ENCODE assay signal across 10 mouse cellular contexts in genomic region chr4:152622022-152622777, GRCm38 (mm10).
DNase-seq lines count a peak whose midpoint lies in the region; ATAC-seq and TF ChIP-seq lines count a peak whose summit lies in the region.
"Had no signal": no experiment of that assay in that cellular context is flagged by ENCODE, and none has a peak within 500 bp of the region (broad histone marks: within the 10 kb centered on the region; RNA-seq: fewer than 3 reads in every experiment).

No protein-coding gene starts in this region.

- peak overlapping the region; percentile 39 for H3K4me2 ChIP-seq in hindbrain, embryonic 16.5 days (ENCODE audit: low read length)
- 0 out of 2 replicates have a peak overlapping the region, but pooled peaks have one; percentile 20 for H3K4me2 ChIP-seq in neural tube, embryonic 13.5 days
- H3K4me2 ChIP-seq in lung, postnatal 0 days (replicated peaks; ENCODE audit: low read depth, low read length), result no peak overlapping the region

- H3K27ac ChIP-seq in forebrain, embryonic 10.5 days, result peak overlapping the region; percentile 58; the same call in 1 of the 2 replicates
- peak overlapping the region; percentile 52 for H3K27ac ChIP-seq in hindbrain, embryonic 16.5 days (ENCODE audit: low read depth, low read length)
- H3K27ac ChIP-seq in neural tube, embryonic 13.5 days (replicated peaks), result peak overlapping the region; percentile 76
- H3K27ac ChIP-seq in lung, postnatal 0 days (ENCODE audit: low read length), result no peak overlapping the region

- H3K4me1 ChIP-seq in forebrain, embryonic 10.5 days, result peaks cover 42% of the 10 kb centered on the region
- H3K4me1 ChIP-seq in hindbrain, embryonic 16.5 days (ENCODE audit: control insufficient read depth, insufficient read depth, low read depth, low read length), result peaks cover 24% of the 10 kb centered on the region
- H3K4me1 ChIP-seq in neural tube, embryonic 13.5 days (replicated peaks), result peaks cover 51% of the 10 kb centered on the region
- H3K4me1 ChIP-seq in lung, postnatal 0 days (ENCODE audit: insufficient read depth, low read depth, low read length), result no peaks in the 10 kb centered on the region

- TF ChIP-seq EP300 in lung, postnatal 0 days (IDR thresholded peaks at IDR 0.05), result no peak

- H3K9me3 ChIP-seq in forebrain, embryonic 10.5 days, result no peaks in the 10 kb centered on the region
- no peaks in the 10 kb centered on the region for H3K9me3 ChIP-seq in hindbrain, embryonic 16.5 days (ENCODE audit: control insufficient read depth, low read length)
- H3K9me3 ChIP-seq in neural tube, embryonic 13.5 days, result no peaks in the 10 kb centered on the region
- H3K9me3 ChIP-seq in lung, postnatal 0 days (ENCODE audit: low read length), result no peaks in the 10 kb centered on the region

- no peaks in the 10 kb centered on the region for H3K36me3 ChIP-seq in forebrain, embryonic 10.5 days (replicated peaks)
- H3K36me3 ChIP-seq in hindbrain, embryonic 16.5 days (ENCODE audit: control insufficient read depth, insufficient read depth, low read length), result no peaks in the 10 kb centered on the region
- no peaks in the 10 kb centered on the region for H3K36me3 ChIP-seq in neural tube, embryonic 13.5 days
- no peaks in the 10 kb centered on the region for H3K36me3 ChIP-seq in lung, postnatal 0 days (ENCODE audit: insufficient read depth, low read length)

- no peak overlapping the region for H3K4me3 ChIP-seq in forebrain, embryonic 10.5 days
- no peak overlapping the region for H3K4me3 ChIP-seq in hindbrain, embryonic 16.5 days (ENCODE audit: low read length)
- no peak overlapping the region for H3K4me3 ChIP-seq in neural tube, embryonic 13.5 days
- H3K4me3 ChIP-seq in lung, postnatal 0 days (ENCODE audit: low read depth, low read length), result no peak overlapping the region

- peak; percentile 38; the same call in 1 of the 2 replicates for ATAC-seq in hindbrain, embryonic 16.5 days
- ATAC-seq in neural tube, embryonic 13.5 days (ENCODE audit: low read depth), result no peak
- ATAC-seq in lung, postnatal 0 days, result no peak

- H3K27me3 ChIP-seq in forebrain, embryonic 10.5 days (ENCODE audit: poor library complexity, severe bottlenecking), result peaks cover 30% of the 10 kb centered on the region
- H3K27me3 ChIP-seq in hindbrain, embryonic 16.5 days (replicated peaks; ENCODE audit: control insufficient read depth, insufficient read depth, low read length), result no peaks in the 10 kb centered on the region
- H3K27me3 ChIP-seq in neural tube, embryonic 13.5 days, result peaks cover 11% of the 10 kb centered on the region
- no peaks in the 10 kb centered on the region for H3K27me3 ChIP-seq in lung, postnatal 0 days (replicated peaks; ENCODE audit: insufficient read depth, low read length)

- DNase-seq in brain, adult 2 months (ENCODE audit: low read depth, low spot score), result peak; percentile 85
- DNase-seq in forebrain, embryonic 10.5 days (ENCODE audit: extremely low spot score, low spot score), result no peak
- no peak for DNase-seq in thymus, postnatal 0 days (ENCODE audit: low spot score)
- DNase-seq in testis, postnatal 10 days (ENCODE audit: low spot score), result no peak
- DNase-seq in lung, postnatal 0 days (ENCODE audit: low spot score), result no peak
- no peak for DNase-seq in urinary bladder, postnatal 10 days (ENCODE audit: low spot score)
- DNase-seq: cerebellum, adult 8-10 months; spleen, adult 18-20 months had no signal

- H3K9ac ChIP-seq in hindbrain, embryonic 16.5 days (ENCODE audit: low read depth, low read length), result peak overlapping the region; percentile 36
- H3K9ac ChIP-seq in neural tube, embryonic 13.5 days, result peak overlapping the region; percentile 59
- H3K9ac ChIP-seq in lung, postnatal 0 days (replicated peaks; ENCODE audit: low read depth), result no peak overlapping the region

- 65% methylated on average over 9 of the region's 9 CpGs for WGBS in forebrain, embryonic 10.5 days
- 59% methylated on average over 9 of the region's 9 CpGs for whole genome bisulfite sequencing in hindbrain, embryonic 16.5 days
- WGBS in neural tube, embryonic 13.5 days, result 66% methylated on average over 9 of the region's 9 CpGs
- WGBS in lung, postnatal 0 days, result 58% methylated on average over 9 of the region's 9 CpGs

- TF ChIP-seq CTCF in lung, postnatal 0 days (IDR thresholded peaks at IDR 0.05), result no peak
